Mouse (Mus musculus): ENCODE results near the gene Fam183b.
"Not testable (repeated sequence)": the region's sequence is repeated elsewhere in the genome, so short reads cannot be mapped to it uniquely, and the experiment has no call there.

Fam183b gene

GRCm38 (mm10) chr11:58772888-58773287 is 28.9 kb downstream of the Fam183b start, which contains the start of gene Olfr315:
TSS of gene Olfr315 (plus strand) at chr11:58773188.
- no peak for DNase-seq (ENCODE audit: low read depth, low spot score)

- no peak for DNase-seq (ENCODE audit: low read depth, low spot score)
These were observed 49.3 kb downstream of the Fam183b start, which contains the start of gene Olfr316 for GRCm38 (mm10) chr11:58752434-58752833. TSS of gene Olfr316 (plus strand) at chr11:58752734.

- DNase-seq (ENCODE audit: low read depth, low spot score), result not testable (repeated sequence)
These were observed 50.7 kb downstream of the Fam183b start for GRCm38 (mm10) chr11:58751096-58751495.

Measured in embryo, embryonic 11.5 days (tissue).